Mouse (Mus musculus) ES-E14 (cell line): ENCODE data around the gene 2310011J03Rik.
A peak's percentile ranks its signal among the peaks of the same experiment; 100 is the strongest.

Experiments used
- CHD2 ChIP-seq: IDR thresholded peaks from 2 replicates; pipeline ENCODE4 v1.6.1; 2014; ENCODE audit warnings: mild to moderate bottlenecking, low read depth, low read length, inconsistent platforms
- HCFC1 ChIP-seq: IDR thresholded peaks from 2 replicates; pipeline ENCODE4 v1.6.1; 2012; ENCODE audit warnings: low read length, inconsistent platforms, borderline replicate concordance; ENCODE audit not compliant: insufficient read depth
- MAFK ChIP-seq: IDR thresholded peaks from 2 replicates; pipeline ENCODE4 v1.6.1; 2014; ENCODE audit warnings: mild to moderate bottlenecking, low read depth, low read length, inconsistent platforms; ENCODE audit not compliant: insufficient read depth
- ZC3H11A ChIP-seq: IDR thresholded peaks from 2 replicates; pipeline ENCODE4 v1.6.1; 2012; ENCODE audit warnings: low read depth, mild to moderate bottlenecking, inconsistent platforms, low read length, borderline replicate concordance
- ZNF384 ChIP-seq: IDR thresholded peaks from 2 replicates; pipeline ENCODE4 v1.6.1; 2012; ENCODE audit warnings: low read depth, low read length, inconsistent platforms

DNA sequence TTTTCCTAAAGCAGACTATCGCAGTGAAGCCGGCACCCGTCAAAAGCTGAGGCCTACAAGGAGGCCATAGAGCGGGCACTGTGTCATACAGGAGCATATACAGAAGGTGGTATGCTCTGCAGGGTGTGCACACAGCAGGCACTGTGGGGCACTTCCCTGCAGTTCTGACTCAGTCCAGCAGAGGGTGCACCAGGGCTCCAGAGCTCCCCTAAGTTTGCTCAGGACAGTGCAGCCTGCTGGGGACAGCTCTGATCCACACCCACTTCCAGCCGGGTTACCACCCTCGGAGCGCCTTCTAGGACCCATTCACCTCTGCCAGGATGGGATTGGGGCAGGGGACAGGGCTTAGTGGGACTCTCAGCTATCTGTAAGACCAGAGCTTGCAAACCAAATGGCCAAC lies 30.0 kb upstream of the 2310011J03Rik start:
- TF ChIP-seq MAFK (no peak), HCFC1 (no peak), CHD2 (no peak), ZNF384 (no peak), ZC3H11A (peak; percentile 30; the same call in 1 of the 2 replicates)
